Mouse (Mus musculus): ENCODE data around the gene Rnf145.
A peak's percentile ranks its signal among the peaks of the same experiment; 100 is the strongest.
"Not testable (repeated sequence)": the region's sequence is repeated elsewhere in the genome, so short reads cannot be mapped to it uniquely, and the experiment has no call there.

Gene Rnf145

GRCm38 (mm10) chr11:44562389-44563135 lies 43.8 kb downstream of the Rnf145 start:
- no peak for DNase-seq (ENCODE audit: low read depth, low spot score)

DNA sequence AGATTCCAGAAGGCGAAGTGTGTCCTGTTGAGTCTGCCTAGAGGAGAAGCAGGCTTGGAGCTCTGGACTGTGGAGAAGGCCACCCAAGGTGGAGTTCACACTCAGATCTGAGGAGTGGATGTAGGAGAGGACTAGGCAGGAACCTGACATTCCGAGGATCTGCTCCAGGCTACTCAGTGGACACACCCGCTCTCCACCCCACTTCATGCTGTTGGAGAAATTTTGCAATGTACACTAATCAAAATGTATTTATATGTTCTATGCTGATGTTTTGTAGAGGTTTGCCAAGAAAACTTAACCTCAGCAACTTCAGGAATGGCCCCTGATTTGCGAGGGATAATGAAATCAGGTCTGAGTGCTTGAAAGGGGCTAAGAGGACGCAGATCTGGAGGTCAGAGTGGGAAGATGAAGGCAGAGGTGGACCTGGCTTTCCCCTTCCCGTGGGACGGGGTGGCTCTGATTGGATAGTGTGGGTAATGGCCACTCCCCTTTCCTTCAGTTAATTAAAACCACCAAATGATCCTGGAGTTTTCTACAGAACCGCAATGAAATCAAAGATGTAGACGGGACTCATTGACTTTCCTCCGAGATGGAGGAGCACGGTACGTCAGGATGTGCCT lies 45.6 kb downstream of the Rnf145 start:
- no peak for DNase-seq (ENCODE audit: low read depth, low spot score)

GRCm38 (mm10) chr11:44564940-44565339 lies 46.2 kb downstream of the Rnf145 start:
- no peak for DNase-seq (ENCODE audit: low read depth, low spot score)

DNA sequence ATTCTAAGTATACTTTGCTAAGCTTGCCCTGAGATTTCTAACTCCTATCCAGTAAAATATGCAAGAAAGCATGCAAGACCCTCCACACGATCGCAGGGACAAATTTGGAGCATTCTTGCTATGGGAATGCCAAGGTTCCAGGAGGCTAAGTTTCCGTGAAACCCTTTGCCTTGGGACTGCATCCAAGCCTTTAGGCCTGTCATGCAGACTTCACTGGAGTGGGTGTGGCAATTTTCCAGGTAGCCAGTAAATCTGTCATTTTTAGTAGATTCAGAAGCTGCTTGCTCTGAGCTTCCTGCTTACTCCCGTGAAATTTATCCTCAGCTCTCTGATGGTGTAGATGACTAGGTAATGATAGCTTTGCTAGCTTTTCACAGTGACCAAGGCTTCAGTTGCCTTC lies 51.6 kb downstream of the Rnf145 start:
- not testable (repeated sequence) for DNase-seq (ENCODE audit: low read depth, low spot score)

DNA sequence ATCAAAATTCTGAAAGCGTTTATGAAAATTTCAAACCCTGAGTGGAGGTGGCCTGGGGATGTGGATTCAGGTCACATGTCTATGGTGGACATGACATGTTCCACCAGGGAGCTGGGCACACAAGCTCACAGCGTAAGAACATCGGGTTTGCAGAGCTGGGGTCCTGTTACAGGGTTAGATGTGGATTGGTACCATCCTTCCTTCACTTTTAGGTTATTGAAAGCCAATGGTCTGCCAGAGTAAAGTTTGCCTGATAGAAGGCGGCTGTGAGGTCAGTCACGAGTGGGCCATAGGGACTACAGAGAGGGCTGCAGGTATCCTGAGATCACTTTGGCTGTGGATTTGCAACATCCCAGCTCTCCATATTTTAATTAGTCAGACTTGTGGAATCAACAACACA lies 54.0 kb downstream of the Rnf145 start:
- no peak for DNase-seq (ENCODE audit: low read depth, low spot score)

DNA sequence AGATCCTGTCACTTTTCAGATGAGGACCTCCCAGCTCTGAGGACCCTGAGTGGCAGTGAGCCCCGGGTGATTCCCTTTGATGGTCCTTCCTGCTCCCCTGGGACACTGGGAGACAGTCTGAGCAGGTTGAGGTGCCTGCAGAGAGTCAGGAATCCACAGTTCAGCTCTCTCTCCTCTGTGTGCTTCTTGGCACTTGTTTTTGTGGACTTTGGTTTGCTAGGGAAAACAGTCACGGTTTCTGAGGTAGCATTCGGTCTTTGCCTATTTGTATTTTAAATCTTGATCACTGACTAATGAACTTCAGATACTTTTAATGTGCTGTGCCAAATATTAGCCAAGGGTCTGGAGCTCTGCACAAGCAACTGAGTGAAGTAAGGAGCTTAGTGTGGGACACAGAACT lies 54.6 kb downstream of the Rnf145 start:
- no peak for DNase-seq (ENCODE audit: low read depth, low spot score)

GRCm38 (mm10) chr11:44574391-44574790 lies 55.6 kb downstream of the Rnf145 start:
- no peak for DNase-seq (ENCODE audit: low read depth, low spot score)

DNA sequence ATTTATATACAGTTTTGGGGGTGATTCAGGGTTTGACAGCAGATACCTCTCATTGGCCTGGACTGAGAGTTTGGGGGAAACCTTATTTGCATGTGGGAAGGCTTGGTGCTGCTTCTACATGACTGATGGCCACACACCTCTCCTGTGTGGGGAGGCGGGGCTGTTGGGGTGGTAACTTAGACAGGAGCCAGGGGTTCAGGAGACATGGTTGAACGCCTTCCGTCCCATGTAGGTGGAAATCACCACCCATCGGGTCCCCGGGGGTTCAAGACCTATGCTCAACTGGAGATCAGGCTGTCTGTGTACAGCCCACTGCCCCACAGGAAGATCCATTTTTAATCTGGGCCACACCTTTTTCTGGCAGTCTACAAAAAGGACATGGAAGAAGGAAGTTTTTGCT lies 56.1 kb downstream of the Rnf145 start:
- DNase-seq (ENCODE audit: low read depth, low spot score) = no peak

GRCm38 (mm10) chr11:44577911-44578310 lies 59.1 kb downstream of the Rnf145 start:
- DNase-seq (ENCODE audit: low read depth, low spot score) = no peak

DNA sequence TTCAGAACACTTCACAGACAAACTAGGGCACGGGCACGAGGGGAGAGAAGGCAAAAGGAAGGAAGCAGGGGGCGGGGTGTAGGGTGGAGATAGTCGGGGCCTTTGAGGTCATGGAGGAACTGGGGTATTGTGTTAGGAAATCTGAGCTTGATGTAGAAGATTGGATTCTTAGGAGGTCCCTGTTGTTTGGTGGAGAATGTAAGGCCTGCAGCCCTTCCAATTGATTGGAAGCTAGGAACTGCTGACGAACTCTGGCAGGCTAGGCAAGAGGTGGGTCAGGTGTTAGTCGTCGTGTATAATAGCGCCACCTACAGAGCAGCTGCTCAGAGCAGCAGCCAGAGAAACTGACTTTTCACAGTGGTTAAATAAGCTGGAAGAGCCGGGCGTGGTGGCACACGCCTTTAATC lies 62.5 kb downstream of the Rnf145 start:
- DNase-seq (ENCODE audit: low read depth, low spot score) = peak; percentile 87

DNA sequence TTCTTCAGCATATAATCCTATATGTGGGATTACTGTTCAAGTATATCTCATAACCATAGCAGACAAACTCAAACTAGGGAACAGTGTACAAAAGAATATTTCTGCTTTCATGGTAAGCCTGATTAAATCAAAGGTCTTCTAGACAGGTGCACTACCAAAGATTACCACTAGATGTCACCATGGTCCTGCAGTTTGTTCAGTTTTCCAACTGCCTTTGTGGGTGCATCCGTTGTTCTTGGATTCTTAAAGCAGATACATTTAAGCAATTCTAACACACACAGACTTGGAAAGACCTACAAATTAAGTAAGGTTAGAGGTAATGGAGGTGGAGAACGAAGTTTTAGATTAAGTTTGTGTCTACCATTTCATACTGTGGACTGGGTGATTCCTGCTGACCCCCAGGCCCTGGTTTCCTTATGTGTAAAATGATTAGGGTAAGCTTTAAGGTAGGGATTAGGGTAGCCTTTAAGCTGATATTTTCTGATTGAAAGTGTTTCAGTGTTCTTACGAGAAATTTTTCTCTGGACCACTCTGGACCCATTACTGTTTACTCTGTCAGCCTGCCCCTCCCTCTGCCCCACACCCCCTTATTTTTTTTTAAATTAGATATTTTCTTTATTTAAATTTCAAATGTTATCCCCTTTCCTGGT lies 67.4 kb downstream of the Rnf145 start:
- peak; percentile 71 for DNase-seq (ENCODE audit: low read depth, low spot score)

- DNase-seq (ENCODE audit: low read depth, low spot score) = peak; percentile 62
These were observed 74.3 kb downstream of the Rnf145 start for GRCm38 (mm10) chr11:44593016-44593415.

DNA sequence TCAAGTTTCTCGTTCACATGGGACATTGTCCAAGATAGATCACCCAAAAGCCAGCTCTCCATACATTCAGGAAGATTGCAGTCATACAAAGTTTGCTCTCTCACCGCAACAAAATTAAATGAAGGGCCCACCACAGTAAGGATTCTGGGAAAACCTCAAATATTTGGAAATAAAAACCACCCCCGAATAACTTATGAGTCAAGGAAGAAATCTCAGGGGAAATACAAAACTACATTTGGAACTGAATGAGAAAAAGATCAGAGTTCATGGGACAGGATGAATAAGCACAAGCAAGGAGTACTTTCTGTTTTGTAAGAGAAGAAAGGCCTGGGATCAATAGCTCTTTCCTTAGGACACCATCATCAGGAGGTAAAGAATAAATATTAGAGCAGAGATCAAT lies 76.0 kb downstream of the Rnf145 start:
- DNase-seq (ENCODE audit: low read depth, low spot score) = no peak

DNA sequence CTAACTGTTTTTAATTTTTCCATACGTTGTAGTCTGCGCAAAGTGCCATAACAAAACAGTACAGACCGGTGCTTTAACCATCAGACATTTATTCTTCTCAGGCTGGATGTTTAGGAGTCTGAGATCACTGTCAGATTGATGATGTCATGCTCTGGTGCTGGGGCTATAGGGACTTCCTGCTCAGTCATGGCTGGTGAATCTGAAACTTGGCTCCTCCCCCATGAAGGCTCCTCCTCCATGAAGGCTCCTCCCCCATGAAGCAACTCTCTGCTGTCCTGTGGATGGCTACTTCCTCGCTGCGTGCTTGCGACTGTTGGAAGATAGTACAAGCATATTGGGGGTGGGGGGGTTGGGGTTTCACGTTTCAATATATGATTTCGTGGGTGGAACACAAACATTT lies 88.1 kb downstream of the Rnf145 start:
- DNase-seq (ENCODE audit: low read depth, low spot score) = peak; percentile 67

GRCm38 (mm10) chr11:44608646-44609045 lies 89.9 kb downstream of the Rnf145 start:
- DNase-seq (ENCODE audit: low read depth, low spot score) = no peak

- DNase-seq (ENCODE audit: low read depth, low spot score) = peak; percentile 91
These were observed 92.4 kb downstream of the Rnf145 start for GRCm38 (mm10) chr11:44610971-44611781.

DNA sequence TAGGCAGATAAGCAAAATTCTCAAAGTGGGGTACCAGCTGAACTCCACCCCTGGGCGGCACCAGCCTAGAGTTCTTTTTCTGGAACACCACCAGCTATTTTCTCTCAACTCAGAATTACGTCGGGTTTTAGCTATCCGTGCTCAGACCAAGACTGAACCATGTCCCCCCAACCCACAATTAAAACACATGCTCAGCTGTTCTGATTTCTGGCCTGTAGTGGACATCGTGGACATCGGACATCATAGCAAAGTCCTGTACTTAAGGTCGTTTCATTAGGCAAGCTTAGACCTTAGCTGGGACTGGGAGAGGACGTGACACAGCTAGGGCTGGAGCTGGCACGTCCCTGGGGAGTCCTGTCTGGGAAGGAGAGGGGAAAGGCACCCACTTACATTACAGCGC lies 93.4 kb downstream of the Rnf145 start:
- peak; percentile 11 for DNase-seq (ENCODE audit: low read depth, low spot score)

DNA sequence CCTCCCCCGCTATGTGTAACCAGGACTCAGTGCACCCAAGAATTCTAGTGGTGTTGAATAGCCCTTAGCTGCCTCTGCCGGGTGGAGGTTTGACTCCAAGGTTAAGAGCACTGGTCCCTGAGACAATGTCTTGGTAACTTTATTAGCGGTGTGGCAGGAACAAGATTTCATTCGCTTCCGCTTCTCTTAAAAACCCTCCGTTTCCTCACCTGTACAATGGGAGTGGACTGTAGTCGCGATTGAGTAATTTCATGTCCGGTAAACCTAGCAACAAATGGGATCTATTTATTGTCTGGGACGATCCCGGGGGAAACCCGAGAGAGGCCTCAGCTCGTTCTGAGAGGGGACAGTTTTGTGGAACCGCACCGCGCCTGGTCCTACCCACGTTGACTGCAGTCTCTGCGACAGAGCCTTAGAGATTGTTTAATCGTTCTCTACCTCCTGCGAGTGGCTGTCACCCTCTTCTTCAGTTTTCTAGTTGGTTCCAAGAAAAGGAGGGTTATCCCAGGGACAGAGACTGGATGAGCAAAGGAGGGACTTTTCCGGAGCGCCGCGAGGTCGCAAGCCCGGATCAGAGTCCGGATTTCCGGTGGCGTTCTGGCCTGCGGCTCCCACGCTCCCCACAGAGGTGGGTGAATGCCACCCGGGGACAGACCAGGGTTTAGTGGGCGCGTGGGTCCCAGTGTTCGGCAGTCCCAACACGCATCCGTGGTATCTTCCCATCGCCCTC lies 94.1 kb downstream of the Rnf145 start:
- DNase-seq (ENCODE audit: low read depth, low spot score) = peak; percentile 26

- DNase-seq (ENCODE audit: low read depth, low spot score) = peak; percentile 50
These were observed 94.8 kb downstream of the Rnf145 start for GRCm38 (mm10) chr11:44613411-44614180.
